ENCODE assay signal across 9 mouse cellular contexts in genomic region chr10:22819239-22819870, GRCm38 (mm10). TPM values are rescaled to one million over a fixed set of nuclear protein-coding genes. Genes with fewer than 3 reads are reported as not detected.
A peak's percentile ranks its signal among the peaks of the same experiment; 100 is the strongest.
DNase-seq lines count a peak whose midpoint lies in the region; ATAC-seq and TF ChIP-seq lines count a peak whose summit lies in the region.
"Had no signal": no experiment of that assay in that cellular context is flagged by ENCODE, and none has a peak within 500 bp of the region (broad histone marks: within the 10 kb centered on the region; RNA-seq: fewer than 3 reads in every experiment).

No protein-coding gene starts in this region.

- H3K4me1 ChIP-seq in heart, adult 2 months (ENCODE audit: control insufficient read depth, insufficient read depth, low read length), result no peaks in the 10 kb centered on the region
- H3K4me1 ChIP-seq in embryonic facial prominence, embryonic 14.5 days (ENCODE audit: control insufficient read depth, insufficient read depth, low read length), result no peaks in the 10 kb centered on the region
- no peaks in the 10 kb centered on the region for H3K4me1 ChIP-seq in neural tube, embryonic 11.5 days (ENCODE audit: control insufficient read depth, insufficient read depth, low read length)

- no peaks in the 10 kb centered on the region for H3K36me3 ChIP-seq in heart, adult 2 months (ENCODE audit: control insufficient read depth, insufficient read depth, low read length)
- no peaks in the 10 kb centered on the region for H3K36me3 ChIP-seq in embryonic facial prominence, embryonic 14.5 days (ENCODE audit: control insufficient read depth, insufficient read depth, low read length)
- H3K36me3 ChIP-seq in neural tube, embryonic 11.5 days (ENCODE audit: control insufficient read depth, insufficient read depth, low read length), result no peaks in the 10 kb centered on the region

- H3K4me3 ChIP-seq in heart, adult 2 months, result peak overlapping the region; percentile 51
- peak overlapping the region; percentile 21 for H3K4me3 ChIP-seq in embryonic facial prominence, embryonic 14.5 days (ENCODE audit: low read depth, low read length)
- peak overlapping the region; percentile 18; the same call in 1 of the 2 replicates for H3K4me3 ChIP-seq in neural tube, embryonic 11.5 days (ENCODE audit: low read depth, low read length)

- H3K9me3 ChIP-seq in embryonic facial prominence, embryonic 14.5 days (ENCODE audit: control insufficient read depth, low read length), result no peaks in the 10 kb centered on the region
- H3K9me3 ChIP-seq in neural tube, embryonic 11.5 days (ENCODE audit: control insufficient read depth, low read length), result no peaks in the 10 kb centered on the region

- peak overlapping the region; percentile 33 for H3K4me2 ChIP-seq in embryonic facial prominence, embryonic 14.5 days (ENCODE audit: low read depth, low read length)
- no peak overlapping the region for H3K4me2 ChIP-seq in neural tube, embryonic 11.5 days (ENCODE audit: low read depth)

- no peaks in the 10 kb centered on the region for H3K79me2 ChIP-seq in heart, adult 2 months (replicated peaks; ENCODE audit: control insufficient read depth, insufficient read depth, low read length)

- peak overlapping the region; percentile 77 for H3K27ac ChIP-seq in heart, adult 2 months
- no peak overlapping the region for H3K27ac ChIP-seq in embryonic facial prominence, embryonic 14.5 days (replicated peaks; ENCODE audit: low read depth, low read length)
- H3K27ac ChIP-seq in neural tube, embryonic 11.5 days (ENCODE audit: low read depth, low read length), result no peak overlapping the region

- TF ChIP-seq EP300 in heart, adult 2 months (IDR thresholded peaks at IDR 0.05; ENCODE audit: insufficient read depth, low read depth, low read length), result no peak

- TF ChIP-seq CTCF in heart, adult 2 months (IDR thresholded peaks at IDR 0.05), result no peak

- no peak for ATAC-seq in embryonic facial prominence, embryonic 14.5 days (ENCODE audit: low read depth)
- ATAC-seq in neural tube, embryonic 11.5 days (ENCODE audit: insufficient read depth, low FRiP score, low TSS enrichment), result peak; percentile 40; the same call in 1 of the 2 replicates

- intact Hi-C loops in heart, adult 2 months (cut with DNase I), result no loop called here

- peaks cover 12% of the 10 kb centered on the region for H3K27me3 ChIP-seq in heart, adult 2 months (ENCODE audit: control insufficient read depth, insufficient read depth, low read length)
- H3K27me3 ChIP-seq in embryonic facial prominence, embryonic 14.5 days (replicated peaks; ENCODE audit: control insufficient read depth, insufficient read depth, low read length), result peaks cover 94% of the 10 kb centered on the region
- peaks cover 85% of the 10 kb centered on the region for H3K27me3 ChIP-seq in neural tube, embryonic 11.5 days (ENCODE audit: control insufficient read depth, insufficient read depth, low read length)

- peak overlapping the region; percentile 65 for H3K9ac ChIP-seq in heart, adult 2 months (ENCODE audit: low read depth, low read length)
- H3K9ac ChIP-seq in embryonic facial prominence, embryonic 14.5 days (ENCODE audit: low read depth, low read length), result no peak overlapping the region
- no peak overlapping the region for H3K9ac ChIP-seq in neural tube, embryonic 11.5 days (ENCODE audit: low read length)

- DNase-seq in heart, adult 2 months, result peak; percentile 38 to 60
- DNase-seq in heart, adult 8-10 months (ENCODE audit: low spot score), result no peak
- DNase-seq in embryonic facial prominence, embryonic 14.5 days (ENCODE audit: low spot score), result no peak
- DNase-seq in kidney, postnatal 10 days, result peak; percentile 50
- DNase-seq in neural tube, embryonic 11.5 days (ENCODE audit: low spot score), result peak; percentile 53
- no peak for DNase-seq in left cerebral cortex, adult 18-20 months (ENCODE audit: low spot score in 2 of 2)
- DNase-seq in layer of hippocampus, postnatal 25 days (ENCODE audit: extremely low spot score in 1 of 2, low spot score in 1 of 2), result no peak
- DNase-seq in layer of hippocampus, postnatal 36 days, result no peak

- TF ChIP-seq POLR2A in heart, adult 2 months (IDR thresholded peaks at IDR 0.05; ENCODE audit: insufficient read depth, low read depth, low read length), result no peak

- WGBS in heart, adult 2 months, result 3% methylated on average over 42 of the region's 42 CpGs
- under 1% methylated on average over 37 of the region's 42 CpGs for WGBS in embryonic facial prominence, embryonic 14.5 days
- WGBS in neural tube, embryonic 11.5 days, result under 1% methylated on average over 42 of the region's 42 CpGs

RNA-seq across cellular contexts. Expression of gene Tcf21, which starts 0.6 kb away (rescaled TPM):
- 1 to 10 TPM; 8.4 to 9.6 TPM for total RNA-seq in heart, adult 2 months (2021)
- polyA plus RNA-seq in heart, adult 2 months (2012; rRNA removed), result 29.6 and 32.3 TPM in 2 replicates
- 10 to 100 TPM in 1 of 4 experiments, 1 to 10 TPM in 3; 8.2 to 11.1 (median 9.0) TPM for total RNA-seq in heart, adult 8-10 months (2022)
- polyA plus RNA-seq in embryonic facial prominence, embryonic 14.5 days (2014; fragmentation: Nextera tagmentation; extraction: Ambion mirVana), result 2.0 and 3.0 TPM in 2 replicates
- 0.40 and 0.69 TPM in 2 replicates for polyA plus RNA-seq in neural tube, embryonic 11.5 days (2014; fragmentation: Nextera tagmentation; extraction: Ambion mirVana)
- not detected for total RNA-seq in left cerebral cortex, adult 18-20 months (2021)
- total RNA-seq in layer of hippocampus, postnatal 25 days (2021), result not detected
- not detected for total RNA-seq in layer of hippocampus, postnatal 36 days (2021)
- polyA plus RNA-seq: cortical plate, adult 2 months had no signal

Comparison
In these comparisons a context has a peak if more than half of its experiments do, and no peak if none do; other contexts are left out.
1. DNase-seq: peak in heart, adult 2 months (2 of 2), kidney, postnatal 10 days (single experiment) and neural tube, embryonic 11.5 days (single experiment); none in heart, adult 8-10 months (single experiment), embryonic facial prominence, embryonic 14.5 days (single experiment), left cerebral cortex, adult 18-20 months (0 of 2), layer of hippocampus, postnatal 25 days (0 of 2) and layer of hippocampus, postnatal 36 days (0 of 2).
2. RNA of gene Tcf21, which starts 0.6 kb away (total RNA-seq): 8.2 to 11.1 TPM in heart, adult 8-10 months and 8.4 to 9.6 TPM in heart, adult 2 months; not detected in left cerebral cortex, adult 18-20 months, not detected in layer of hippocampus, postnatal 25 days and not detected in layer of hippocampus, postnatal 36 days; every median in the first group is over 4 times any median in the second.
3. Peak in every context shown above with its lines, with median percentiles within 50 percentile points of each other: H3K4me3 ChIP-seq.